Mouse (Mus musculus) cortical plate, adult 2 months (tissue): ENCODE results near the gene Plcl2.

Source experiments
- CTCF ChIP-seq: fragments of 200-500 bp; IDR thresholded peaks from 2 replicates; pipeline ENCODE4 v1.5.1; 2011; ENCODE audit warnings: mild to moderate bottlenecking, control low read depth, low read length; ENCODE audit not compliant: insufficient read depth; ENCODE audit errors: extremely low read depth
- POLR2A ChIP-seq: fragments of 200-500 bp; IDR thresholded peaks from 2 replicates; pipeline ENCODE4 v1.6.1; 2011; ENCODE audit warnings: mild to moderate bottlenecking, low read length, control low read depth; ENCODE audit not compliant: insufficient read depth; ENCODE audit errors: extremely low read depth

GRCm38 (mm10) chr17:50734781-50735180, 225.6 kb downstream of the Plcl2 start:
- no peak for TF ChIP-seq CTCF
- no peak for TF ChIP-seq POLR2A
